Mouse (Mus musculus) spleen, adult 2 months (tissue): ENCODE measurements around the gene E2f3.

ENCODE experiments used
- CTCF ChIP-seq: fragments of 200-500 bp; IDR thresholded peaks from 2 replicates; pipeline ENCODE4 v1.5.1; 2011; ENCODE audit warnings: mild to moderate bottlenecking, inconsistent platforms; ENCODE audit not compliant: insufficient read depth, insufficient read length, insufficient replicate concordance; ENCODE audit errors: extremely low read depth
- POLR2A ChIP-seq: fragments of 200-500 bp; IDR thresholded peaks from 2 replicates; pipeline ENCODE4 v1.6.1; 2011; ENCODE audit warnings: low read depth, low read length, inconsistent platforms

DNA sequence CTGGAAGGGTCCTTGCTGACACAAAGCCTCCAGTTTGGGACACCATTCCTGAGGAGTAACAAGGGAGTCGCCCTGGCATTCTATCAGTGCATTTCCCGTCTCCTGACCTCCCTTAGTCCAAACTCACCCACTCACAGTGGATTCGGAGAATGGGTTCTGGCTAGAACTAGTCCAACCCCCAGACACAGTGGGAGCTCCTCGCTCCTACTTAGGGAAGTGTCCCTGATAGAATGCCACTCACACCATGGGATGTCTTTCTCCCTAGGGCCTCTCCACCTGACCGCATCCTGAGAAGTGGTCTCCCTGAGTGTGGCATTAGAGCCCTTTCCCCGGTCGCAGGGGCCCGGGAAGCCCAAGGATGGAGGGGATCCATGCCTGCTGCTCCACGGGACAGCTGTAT lies 77.4 kb downstream of the E2f3 start:
- no peak for TF ChIP-seq POLR2A
- TF ChIP-seq CTCF, result no peak
